Mouse (Mus musculus) limb, embryonic 11.5 days (tissue): Measurements from ENCODE around the gene Rpl13. TPM values are rescaled to one million over a fixed set of nuclear protein-coding genes. Genes with fewer than 3 reads are reported as not detected.

Experiments
- ATAC-seq: fragments of 200-750 bp; cut with Nextera tagmentation; 2 replicates; pipeline ENCODE4 v1.8.0; 2017; ENCODE audit warnings: low read depth; ENCODE audit not compliant: insufficient number of reproducible peaks, low FRiP score, low TSS enrichment
- DNase-seq: peaks from one replicate; pipeline ENCODE4 v3.0.0-alpha.2; 2015; ENCODE audit warnings: low spot score
- H3K27ac ChIP-seq: fragments of 300-500 bp; sonication (generic); replicated peaks from 2 replicates; pipeline ENCODE4 v1.5.1; 2014; ENCODE audit warnings: low read depth, mild to moderate bottlenecking, low read length
- H3K27me3 ChIP-seq: fragments of 300-500 bp; sonication (generic); 2 replicates; pipeline ENCODE4 v1.6.1; 2014; ENCODE audit warnings: mild to moderate bottlenecking, low read length, mixed read lengths; ENCODE audit not compliant: control insufficient read depth, insufficient read depth
- H3K36me3 ChIP-seq: fragments of 300-500 bp; sonication (generic); 2 replicates; pipeline ENCODE4 v1.6.1; 2014; ENCODE audit warnings: mild to moderate bottlenecking, low read length, moderate library complexity, mixed read lengths; ENCODE audit not compliant: control insufficient read depth, insufficient read depth
- H3K4me1 ChIP-seq: fragments of 300-500 bp; sonication (generic); 2 replicates; pipeline ENCODE4 v1.6.1; 2014; ENCODE audit warnings: low read length, mixed read lengths; ENCODE audit not compliant: control insufficient read depth, insufficient read depth
- H3K4me2 ChIP-seq: fragments of 300-500 bp; sonication (generic); 2 replicates; pipeline ENCODE4 v1.6.1; 2014; ENCODE audit warnings: low read depth, mild to moderate bottlenecking, moderate library complexity; ENCODE audit not compliant: severe bottlenecking
- H3K4me3 ChIP-seq: fragments of 300-500 bp; sonication (generic); 2 replicates; pipeline ENCODE4 v1.5.1; 2014; ENCODE audit warnings: low read depth, low read length
- H3K9ac ChIP-seq: fragments of 300-500 bp; sonication (generic); 2 replicates; pipeline ENCODE4 v1.6.1; 2014; ENCODE audit warnings: mild to moderate bottlenecking, low read length
- H3K9me3 ChIP-seq: fragments of 300-500 bp; sonication (generic); 2 replicates; pipeline ENCODE4 v1.6.1; 2016; ENCODE audit warnings: low read length; ENCODE audit not compliant: control insufficient read depth
- WGBS: fragments of 180-500 bp; shearing (Covaris S2); extraction: QIAGEN DNeasy Blood & Tissue Kit; methylation state at CpG from one replicate; pipeline ENCODE4 v1.1.7; 2014; 5-methylcytosine and 5-hydroxymethylcytosine counted together
- polyA plus RNA-seq: library from polyadenylated mRNA; unstranded; fragments of >200 nt; fragmentation: Nextera tagmentation; extraction: Ambion mirVana; gene quantifications from 2 replicates; pipeline ENCODE4 v1.2.1, GENCODE M21; 2014

The Rpl13 gene
- polyA plus RNA-seq, 1 experiment from 2014 or later = 1,655 TPM

- WGBS = 63% methylated on average over 2 of the region's 2 CpGs
- no peaks in the 10 kb centered on the region for H3K9me3 ChIP-seq
- peaks cover 12% of the 10 kb centered on the region for H3K4me1 ChIP-seq
- H3K36me3 ChIP-seq = no peaks in the 10 kb centered on the region
- no peak overlapping the region for H3K9ac ChIP-seq
- no peak overlapping the region for H3K4me2 ChIP-seq
- no peak overlapping the region for H3K4me3 ChIP-seq
- H3K27me3 ChIP-seq = peaks cover 34% of the 10 kb centered on the region
- no peak for ATAC-seq
- DNase-seq = no peak
- no peak overlapping the region for H3K27ac ChIP-seq
Measured at GRCm38 (mm10) chr8:123113908-123114469, 11.8 kb downstream of the Rpl13 start.

GRCm38 (mm10) chr8:123114644-123115043 lies 12.5 kb downstream of the Rpl13 start:
- Histone ChIP-seq H3K27me3 (peaks cover 40% of the 10 kb centered on the region), H3K9me3 (no peaks in the 10 kb centered on the region), H3K9ac (no peak overlapping the region), H3K4me1 (peaks cover 12% of the 10 kb centered on the region), H3K4me3 (no peak overlapping the region), H3K4me2 (no peak overlapping the region), H3K36me3 (no peaks in the 10 kb centered on the region), H3K27ac (no peak overlapping the region)
- WGBS = 68% methylated on average over 3 of the region's 3 CpGs
- DNase-seq (no peak), ATAC-seq (no peak)

GRCm38 (mm10) chr8:123117127-123117731 lies 15.1 kb downstream of the Rpl13 start, which contains the start of gene Cpne7:
TSS of gene Cpne7 (plus strand) at chr8:123117374.
- Histone ChIP-seq H3K4me2 (peak within 1 kb of the TSS; percentile 83), H3K27ac (no peak within 1 kb of the TSS), H3K27me3 (peaks cover 40% of the 10 kb centered on the region), H3K9me3 (no peaks in the 10 kb centered on the region), H3K4me3 (peak within 1 kb of the TSS; percentile 43), H3K4me1 (peaks cover 12% of the 10 kb centered on the region), H3K9ac (peak within 1 kb of the TSS; percentile 37; the same call in 1 of the 2 replicates), H3K36me3 (no peaks in the 10 kb centered on the region)
- WGBS = 1% methylated on average over 49 of the region's 51 CpGs
- DNase-seq = no peak
- 0 out of 2 replicates have a peak, but pooled peaks have one; percentile 51 for ATAC-seq

GRCm38 (mm10) chr8:123117744-123118143 lies 15.6 kb downstream of the Rpl13 start:
- ATAC-seq (no peak), DNase-seq (no peak)
- Histone ChIP-seq H3K9me3 (no peaks in the 10 kb centered on the region), H3K27ac (no peak overlapping the region), H3K4me3 (peak overlapping the region; percentile 43), H3K4me2 (peak overlapping the region; percentile 83), H3K9ac (no peak overlapping the region), H3K27me3 (peaks cover 40% of the 10 kb centered on the region), H3K36me3 (no peaks in the 10 kb centered on the region), H3K4me1 (peaks cover 12% of the 10 kb centered on the region)
- WGBS = 4% methylated on average over 17 of the region's 17 CpGs

- DNase-seq (no peak), ATAC-seq (no peak)
- H3K27me3 ChIP-seq = peaks cover 25% of the 10 kb centered on the region
- H3K4me3 ChIP-seq = no peak overlapping the region
- H3K27ac ChIP-seq = no peak overlapping the region
- H3K4me2 ChIP-seq = no peak overlapping the region
- peaks cover 9% of the 10 kb centered on the region for H3K4me1 ChIP-seq
- no peaks in the 10 kb centered on the region for H3K9me3 ChIP-seq
- H3K36me3 ChIP-seq = no peaks in the 10 kb centered on the region
- WGBS = 63% methylated on average over 9 of the region's 9 CpGs
- H3K9ac ChIP-seq = no peak overlapping the region
Measured at GRCm38 (mm10) chr8:123122059-123122458, 19.9 kb downstream of the Rpl13 start.

GRCm38 (mm10) chr8:123122670-123123069 lies 20.5 kb downstream of the Rpl13 start:
- H3K9ac ChIP-seq = no peak overlapping the region
- DNase-seq (no peak), ATAC-seq (no peak)
- H3K27ac ChIP-seq = no peak overlapping the region
- peaks cover 3% of the 10 kb centered on the region for H3K4me1 ChIP-seq
- H3K4me2 ChIP-seq = no peak overlapping the region
- no peaks in the 10 kb centered on the region for H3K36me3 ChIP-seq
- H3K4me3 ChIP-seq = no peak overlapping the region
- H3K9me3 ChIP-seq = no peaks in the 10 kb centered on the region
- WGBS = 80% methylated on average over 5 of the region's 5 CpGs
- peaks cover 19% of the 10 kb centered on the region for H3K27me3 ChIP-seq

GRCm38 (mm10) chr8:123126193-123126816 lies 24.2 kb downstream of the Rpl13 start:
- WGBS = 4% methylated on average over 19 of the region's 19 CpGs
- H3K27ac ChIP-seq = no peak overlapping the region
- no peaks in the 10 kb centered on the region for H3K27me3 ChIP-seq
- no peak overlapping the region for H3K4me3 ChIP-seq
- H3K4me1 ChIP-seq = no peaks in the 10 kb centered on the region
- no peaks in the 10 kb centered on the region for H3K9me3 ChIP-seq
- no peaks in the 10 kb centered on the region for H3K36me3 ChIP-seq
- no peak overlapping the region for H3K9ac ChIP-seq
- peak; percentile 79 for DNase-seq
- ATAC-seq = peak; percentile 60; the same call in 1 of the 2 replicates
- H3K4me2 ChIP-seq = peak overlapping the region; percentile 27; the same call in 1 of the 2 replicates

GRCm38 (mm10) chr8:123131041-123131440 lies 28.9 kb downstream of the Rpl13 start:
- no peak for ATAC-seq
- Histone ChIP-seq H3K4me2 (no peak overlapping the region), H3K36me3 (no peaks in the 10 kb centered on the region), H3K27ac (no peak overlapping the region), H3K4me1 (no peaks in the 10 kb centered on the region), H3K9me3 (no peaks in the 10 kb centered on the region), H3K4me3 (no peak overlapping the region), H3K27me3 (no peaks in the 10 kb centered on the region), H3K9ac (no peak overlapping the region)
- no peak for DNase-seq
- WGBS = 61% methylated on average over 9 of the region's 9 CpGs
